Mouse (Mus musculus): ENCODE measurements at regions not wholly inside any gene's neighbourhood (a gene's known extent, or its start where the extent isn't known, plus 50 kb on each side); places are given as distances from the start of the nearest gene placed in this dataset.

DNA sequence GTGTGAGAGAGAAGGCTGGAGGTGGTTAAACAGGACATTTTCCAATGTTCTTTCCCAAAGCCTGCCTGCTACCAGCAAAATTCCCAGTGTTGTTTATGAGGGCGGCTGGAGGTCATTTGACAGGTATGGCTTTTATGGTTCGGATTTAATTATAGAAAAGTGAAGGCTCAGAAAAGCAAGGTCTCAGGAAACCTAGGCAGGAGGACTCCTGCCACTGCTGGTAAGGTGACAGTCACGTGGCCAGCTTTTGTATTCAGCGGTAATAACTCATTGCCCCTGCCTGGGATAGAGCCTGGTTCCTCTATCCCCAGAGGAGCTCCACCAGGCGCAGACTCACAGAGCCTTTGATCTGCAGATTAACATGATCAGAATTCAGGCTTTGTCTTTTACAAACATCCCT is 235.2 kb upstream of the Hnrnpa3 start:
- DNase-seq, result no peak

DNA sequence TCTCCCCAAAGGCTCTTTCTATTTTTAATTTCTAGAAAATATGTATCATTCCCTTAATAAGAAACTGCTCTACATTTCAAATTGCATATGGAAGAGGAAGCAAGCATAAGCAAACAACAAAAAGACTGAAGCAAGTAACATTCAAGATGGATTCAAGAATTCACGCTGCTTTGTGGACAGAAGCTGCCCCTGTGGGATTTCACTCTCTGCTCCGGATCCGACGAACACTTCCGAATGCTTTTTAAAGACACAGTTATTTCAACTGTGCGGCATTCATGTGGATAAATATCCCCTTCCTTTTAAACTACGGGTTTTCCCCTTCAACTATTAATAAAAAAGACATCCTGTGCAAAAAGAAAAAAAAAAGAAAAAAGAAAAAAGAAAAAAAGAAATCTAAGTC is 234.7 kb upstream of the Hnrnpa3 start:
- no peak for DNase-seq

DNA sequence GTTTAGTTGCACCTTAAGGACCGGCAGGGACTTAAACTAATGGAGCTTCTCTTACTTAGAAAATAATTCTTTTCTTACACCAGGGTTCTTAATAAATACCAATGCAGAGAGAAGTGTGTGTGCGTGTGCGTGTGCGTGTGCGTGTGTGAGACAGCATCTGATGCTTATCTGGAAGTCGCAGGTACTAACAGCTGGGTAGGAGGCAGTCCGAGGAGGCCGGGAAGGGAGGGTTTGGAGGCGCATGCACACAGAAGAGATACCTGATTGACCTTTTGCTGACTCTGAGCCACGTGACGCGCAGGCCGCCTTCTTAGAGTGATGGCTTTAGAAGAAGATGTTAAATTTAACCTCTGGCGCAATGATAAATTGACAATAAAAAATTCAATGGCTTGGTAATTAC is 234.2 kb upstream of the Hnrnpa3 start:
- DNase-seq, result no peak

DNA sequence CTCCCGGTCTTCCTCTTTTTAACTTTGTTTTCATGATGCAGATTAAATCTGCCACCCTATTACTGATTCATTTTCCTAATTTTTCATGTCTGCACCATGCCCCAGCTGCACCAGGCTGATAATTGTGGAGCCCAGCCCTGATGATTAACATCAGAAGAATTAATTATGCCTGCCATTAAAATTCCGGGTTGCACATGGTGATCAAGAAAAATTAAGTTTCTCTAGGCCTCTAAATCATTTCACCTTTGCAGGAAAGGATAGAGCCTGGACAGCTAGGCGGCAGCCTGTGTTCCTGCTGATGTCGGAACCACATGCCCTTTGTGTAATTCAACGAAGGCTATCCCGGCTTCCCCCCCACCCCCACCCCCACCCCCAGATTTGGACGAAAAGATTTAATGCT is 233.7 kb upstream of the Hnrnpa3 start:
- no peak for DNase-seq

DNA sequence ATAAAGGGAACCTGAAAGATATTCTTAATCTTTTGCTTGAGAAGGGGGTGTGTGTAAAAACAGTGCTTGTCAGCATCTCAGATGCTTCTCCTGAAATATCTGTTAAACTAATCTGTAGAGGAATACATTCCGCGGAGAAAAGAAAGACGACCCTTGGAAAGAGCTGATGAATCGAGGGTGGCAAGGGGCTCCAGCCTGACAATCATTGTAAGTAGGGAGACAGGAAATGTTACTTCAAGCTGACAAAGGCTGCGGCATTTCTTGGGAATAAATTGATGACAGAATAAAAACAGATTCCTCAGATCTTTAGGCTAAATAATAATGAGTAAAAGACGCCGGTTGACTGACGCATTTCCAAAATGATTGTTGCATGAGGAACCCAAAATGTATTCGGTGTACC is 233.3 kb upstream of the Hnrnpa3 start:
- DNase-seq, result no peak

DNA sequence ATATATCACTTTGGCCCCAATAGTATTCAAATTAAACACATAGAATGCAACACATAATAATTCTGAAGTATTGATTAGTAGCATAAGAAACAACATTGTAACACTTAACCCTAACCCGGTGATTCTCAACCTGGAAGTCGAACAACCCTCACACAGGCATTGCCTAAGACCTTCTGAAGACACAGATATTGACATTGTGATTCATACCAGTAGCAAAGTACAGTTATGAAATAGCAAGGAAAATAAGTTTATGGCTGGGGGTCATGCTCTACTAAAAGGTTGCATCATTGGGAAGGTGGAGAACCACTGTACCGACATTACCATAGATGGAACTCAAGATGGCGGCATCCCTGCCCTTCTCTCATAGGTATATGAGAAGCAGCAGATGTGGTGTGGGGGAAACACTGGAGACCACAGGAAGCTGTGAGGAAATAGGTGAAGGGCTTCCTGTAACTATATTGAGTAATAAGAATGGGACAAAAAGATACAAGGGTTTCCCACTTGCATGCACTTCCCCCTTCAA is 231.1 kb upstream of the Hnrnpa3 start:
- DNase-seq, result no peak

DNA sequence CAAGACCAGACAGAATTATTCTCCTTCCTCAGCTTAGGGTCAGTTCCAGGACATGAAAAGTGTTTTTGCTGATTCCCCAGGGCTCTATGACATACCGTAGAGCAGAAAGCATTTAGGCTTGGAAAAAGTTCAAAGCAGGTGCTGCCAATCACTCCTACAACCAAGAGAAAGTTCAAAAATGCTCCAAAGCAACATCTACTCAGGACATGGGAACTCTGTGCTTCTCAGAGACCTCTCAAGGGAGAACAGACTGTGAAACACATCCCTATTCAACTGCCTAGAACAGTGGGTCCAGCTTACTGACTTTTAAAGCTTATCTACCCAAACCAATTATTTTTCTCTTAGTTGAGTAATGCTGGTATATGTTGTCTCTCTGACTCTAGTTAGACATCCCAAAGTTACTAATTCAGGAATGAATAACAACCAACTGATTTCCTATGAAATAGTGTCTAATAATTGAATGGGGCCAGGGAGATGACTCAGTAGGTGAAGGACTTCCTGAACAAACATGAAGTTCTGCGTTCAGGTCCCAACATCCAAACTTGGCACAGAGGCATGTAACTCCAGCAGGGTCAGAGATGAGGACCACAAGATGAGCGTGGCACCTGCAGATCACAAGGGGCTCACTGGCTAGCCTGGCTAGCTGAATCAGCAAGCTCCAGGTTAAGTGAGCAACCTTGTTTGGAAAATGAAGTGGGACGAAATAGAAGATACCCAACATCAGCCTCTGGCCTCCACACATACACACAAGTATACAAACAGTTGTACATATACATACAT is 228.7 kb upstream of the Hnrnpa3 start:
- no peak for DNase-seq

DNA sequence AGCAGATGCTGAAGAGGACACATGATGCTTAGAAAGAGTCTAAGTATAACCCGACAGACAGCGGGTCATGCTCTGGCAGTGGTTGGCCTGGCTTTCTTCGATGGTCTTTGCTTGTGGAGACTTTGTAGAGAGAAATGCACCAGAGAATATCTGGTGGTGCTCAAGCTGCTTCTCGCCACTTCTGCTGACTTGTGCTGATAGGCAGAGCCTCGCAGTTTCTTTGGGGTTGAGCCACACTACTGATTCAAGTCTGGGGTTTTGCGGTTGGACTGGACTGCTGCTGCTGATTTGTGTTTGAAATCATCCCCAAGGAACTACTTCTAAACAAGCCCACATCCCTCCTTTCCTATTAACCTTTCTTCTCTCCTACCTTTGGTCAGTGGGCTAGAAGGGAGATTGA is 227.1 kb upstream of the Hnrnpa3 start:
- no peak for DNase-seq

DNA sequence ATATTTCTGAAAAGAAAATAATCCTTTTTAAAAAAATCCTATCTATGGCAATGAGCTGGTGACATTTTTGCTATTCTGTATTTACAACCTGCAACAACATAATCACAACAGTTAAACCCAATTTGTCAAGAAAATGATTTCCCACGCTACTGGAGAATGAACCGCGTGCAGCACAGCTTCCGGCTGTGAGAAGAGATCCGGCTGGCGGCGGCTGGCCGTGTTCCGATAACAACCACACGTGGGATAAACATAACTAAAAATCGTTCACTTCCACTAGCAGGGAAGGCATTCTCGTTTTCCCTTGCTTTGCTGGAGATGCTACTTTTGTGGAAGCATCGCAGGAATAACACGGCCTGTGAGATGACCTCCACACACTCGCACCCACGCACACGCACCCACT is 224.5 kb upstream of the Hnrnpa3 start:
- no peak for DNase-seq

DNA sequence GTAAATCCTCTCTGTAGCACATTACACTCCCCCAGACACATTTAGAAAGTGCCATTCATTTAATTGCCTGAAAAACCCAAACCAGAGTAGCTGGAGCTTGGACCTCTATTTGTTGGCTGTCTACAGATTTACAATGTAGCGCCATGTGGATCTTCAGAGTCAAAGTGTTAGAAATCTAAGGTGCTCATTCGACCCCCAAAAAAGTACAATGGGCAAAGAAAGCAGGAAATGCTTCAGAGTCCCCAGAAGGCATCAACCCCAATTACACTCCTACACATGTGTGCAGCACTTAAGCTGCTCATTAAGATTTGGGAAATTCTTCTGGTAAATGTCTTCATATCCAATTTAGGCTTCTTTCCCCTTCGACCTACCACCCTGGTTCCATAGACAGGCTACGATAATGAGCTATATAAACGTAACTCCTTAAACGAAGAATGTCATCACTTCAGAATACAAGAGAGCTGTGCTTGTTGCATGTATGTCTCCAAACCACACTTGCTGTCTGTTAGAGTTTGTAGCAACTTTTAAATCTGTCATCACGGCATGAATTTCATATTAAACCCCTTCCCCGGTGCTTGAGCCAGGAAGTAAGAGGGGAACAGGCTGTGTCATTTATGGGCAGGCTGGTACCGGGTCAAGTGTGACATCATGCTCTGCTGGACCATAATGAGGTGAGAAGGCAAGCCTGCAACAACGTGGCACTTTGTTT is 219.4 kb upstream of the Hnrnpa3 start:
- DNase-seq, result no peak

DNA sequence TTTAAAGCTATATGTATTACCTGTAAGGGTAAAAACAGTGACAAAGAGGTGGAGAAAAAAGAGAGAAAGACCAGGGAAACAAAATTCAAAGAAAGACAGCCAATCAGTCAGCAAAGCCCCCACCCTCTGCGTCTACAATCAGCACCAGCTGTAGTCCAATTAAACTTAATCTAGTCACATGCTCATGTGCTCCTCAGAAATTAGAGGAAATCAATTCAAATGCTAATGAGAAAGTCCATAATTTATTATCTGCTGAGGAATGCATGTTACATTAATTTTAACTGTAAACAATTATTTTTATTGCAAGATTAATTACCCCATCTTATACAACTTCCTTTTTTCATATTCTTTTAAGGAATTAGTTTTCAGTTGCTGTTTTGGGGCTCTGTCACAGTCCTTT is 216.4 kb upstream of the Hnrnpa3 start:
- DNase-seq, result no peak

DNA sequence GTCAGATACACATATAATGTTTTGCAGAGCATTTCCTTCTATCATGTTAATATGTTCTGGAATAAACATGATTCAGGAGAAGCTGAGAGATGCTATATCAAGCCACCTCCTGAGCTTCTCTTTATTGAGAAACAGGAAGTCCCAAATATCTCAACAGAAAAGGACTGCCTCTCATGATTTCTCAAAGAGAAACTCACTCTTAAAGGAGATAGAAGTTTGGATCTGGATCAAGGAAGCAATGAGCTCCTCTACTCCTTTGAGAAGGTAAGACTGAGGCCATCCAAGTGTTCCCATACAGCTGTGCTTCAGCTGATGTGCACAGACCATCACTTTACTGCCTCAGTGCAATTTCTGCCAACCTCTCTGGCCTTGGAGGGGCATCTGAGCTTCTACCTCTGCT is 213.9 kb upstream of the Hnrnpa3 start:
- DNase-seq, result no peak

DNA sequence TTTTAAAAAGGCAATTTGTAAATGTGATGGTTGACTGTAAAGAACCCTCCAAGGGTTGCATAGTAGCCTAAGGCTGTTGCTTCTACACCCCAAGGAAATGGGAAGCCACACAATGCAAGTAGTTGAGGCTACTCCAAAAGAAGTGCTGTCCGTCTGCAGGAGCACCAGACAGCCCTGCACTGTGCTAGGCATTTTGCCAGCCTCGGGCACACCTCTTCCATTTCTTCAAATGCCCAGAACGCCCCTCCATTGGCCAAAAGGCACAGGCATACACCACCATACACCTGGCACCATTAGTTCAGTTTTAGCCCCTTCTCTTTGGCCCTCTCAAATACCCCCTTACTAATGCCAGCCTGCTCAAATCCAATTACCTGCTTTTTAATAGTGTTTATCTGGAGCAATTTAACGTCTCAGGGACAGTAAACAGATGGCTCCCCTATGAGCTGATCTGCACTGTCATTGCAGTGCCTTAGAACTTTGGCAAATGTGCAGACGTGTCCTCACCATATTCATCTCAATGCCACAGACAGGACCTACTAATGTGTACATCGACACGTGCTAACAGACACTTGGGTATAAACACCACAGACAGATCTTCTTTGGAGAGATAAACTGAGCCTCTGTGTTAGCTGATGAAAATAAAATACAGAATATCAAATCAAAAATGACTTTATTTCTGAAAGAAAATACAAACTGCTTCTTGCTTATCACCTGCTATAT is 211.9 kb upstream of the Hnrnpa3 start:
- DNase-seq, result no peak

DNA sequence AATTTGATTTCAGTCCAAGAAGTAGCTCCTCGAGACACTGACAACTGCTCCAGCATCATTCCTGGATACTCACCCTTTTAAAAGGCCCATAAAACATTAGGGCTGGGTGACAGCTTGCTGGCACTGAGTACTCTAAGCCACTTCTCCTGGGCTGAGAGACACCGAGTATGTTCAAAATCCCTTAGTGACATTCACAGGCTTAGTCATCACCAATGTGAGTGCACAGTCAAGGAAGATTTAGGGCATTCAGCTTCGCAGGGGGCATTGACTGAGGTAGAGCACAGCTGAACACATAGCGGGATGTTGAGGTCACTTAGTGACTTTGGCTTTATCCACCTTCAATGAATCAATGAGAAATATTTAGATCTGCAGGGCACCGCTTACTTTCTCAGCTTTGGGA is 210.8 kb upstream of the Hnrnpa3 start:
- no peak for DNase-seq

DNA sequence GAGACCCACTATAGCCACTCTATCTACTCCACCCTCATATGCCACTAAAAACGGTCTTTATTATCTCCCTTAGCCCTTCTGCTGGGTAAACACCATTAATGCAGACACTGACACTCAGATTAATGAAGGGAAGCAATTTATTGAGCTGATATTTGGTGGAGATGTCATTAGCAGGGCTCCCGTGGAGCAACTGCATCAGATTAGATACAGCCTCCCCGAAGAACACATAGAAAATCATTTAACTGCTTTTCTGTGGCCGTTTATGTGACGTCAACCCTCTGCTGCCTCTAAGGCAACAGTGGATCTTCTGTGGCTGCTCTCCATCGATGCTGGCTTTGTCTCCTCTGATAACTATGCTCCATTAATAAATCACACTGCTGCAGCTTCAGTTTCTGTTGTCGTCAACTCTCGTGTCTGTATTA is 207.2 kb upstream of the Hnrnpa3 start:
- DNase-seq, result no peak

DNA sequence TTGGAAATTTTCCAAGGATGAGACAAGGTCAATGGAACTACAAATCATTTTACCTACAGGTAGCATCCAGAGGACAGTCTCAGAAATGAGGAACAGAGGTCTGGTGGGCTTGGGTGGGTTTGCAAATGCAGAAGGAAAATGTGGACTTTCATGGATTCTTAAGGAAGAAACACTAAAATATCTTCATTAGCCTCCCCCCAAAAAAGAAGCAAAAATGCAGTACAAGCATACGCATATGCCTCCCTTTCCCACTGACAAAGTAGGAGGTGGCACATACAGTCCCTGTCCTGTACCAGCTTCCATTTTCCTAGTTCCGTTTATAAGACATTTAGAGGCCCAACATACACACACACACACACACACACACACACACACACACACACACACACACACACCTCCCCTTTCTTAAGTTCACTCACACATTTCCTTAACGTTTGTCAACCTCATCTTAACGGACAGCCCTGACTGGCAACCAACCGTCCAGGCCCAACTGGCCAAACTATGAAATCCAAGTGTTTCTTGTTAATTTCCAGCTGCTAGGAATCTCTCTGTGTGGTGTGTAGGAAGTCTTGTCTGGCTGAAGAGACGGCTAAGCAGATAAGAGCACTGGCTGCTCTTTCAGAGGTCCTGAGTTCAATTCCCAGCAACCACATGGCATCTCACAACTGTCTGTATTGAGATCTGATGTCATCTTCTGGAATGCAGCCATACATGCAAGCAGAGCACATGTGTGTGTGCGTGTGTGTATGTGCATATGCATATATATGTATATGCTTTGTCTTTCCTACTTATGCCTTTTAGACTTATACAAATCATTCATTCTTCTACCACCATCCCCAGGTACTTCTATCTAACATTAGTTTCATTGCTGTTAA is 206.6 kb upstream of the Hnrnpa3 start:
- no peak for DNase-seq

DNA sequence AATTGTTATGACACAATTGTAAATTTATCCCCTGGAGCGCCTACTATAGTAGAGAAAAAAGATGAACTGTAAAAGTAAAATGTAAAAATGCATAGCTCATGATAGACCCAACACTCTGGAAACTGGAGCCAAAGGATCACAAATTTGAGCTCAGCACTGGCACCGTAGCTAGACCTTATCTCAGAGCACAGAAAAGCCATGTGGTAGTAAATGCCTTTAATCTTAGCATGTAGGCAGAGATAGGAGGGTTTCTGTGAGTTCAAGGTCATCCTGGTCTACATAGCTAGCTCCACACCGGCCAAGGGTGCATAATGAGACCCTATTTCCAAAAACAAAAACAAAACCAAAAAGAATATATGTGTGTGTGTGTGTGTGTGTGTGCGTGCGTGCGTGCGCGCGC is 203.6 kb upstream of the Hnrnpa3 start:
- DNase-seq, result no peak

DNA sequence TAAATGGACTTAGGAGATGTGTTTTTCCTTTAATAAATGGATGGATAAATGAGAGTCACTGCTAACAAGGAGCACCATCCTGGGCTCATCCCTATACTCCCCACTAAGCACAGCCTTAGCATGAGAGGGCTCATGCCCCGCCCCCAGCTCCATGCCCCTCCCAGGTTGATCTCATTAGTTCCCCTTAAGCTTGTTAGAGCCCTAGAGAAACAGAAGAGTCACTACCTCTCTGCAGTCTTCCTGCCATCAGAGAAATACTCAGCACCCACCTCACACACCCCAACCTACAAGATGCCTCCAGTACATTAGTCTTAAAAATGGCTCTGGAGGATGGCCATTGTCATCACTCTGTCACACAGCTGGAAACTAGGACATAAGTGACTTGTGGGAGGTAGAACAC is 202.8 kb upstream of the Hnrnpa3 start:
- DNase-seq, result no peak

DNA sequence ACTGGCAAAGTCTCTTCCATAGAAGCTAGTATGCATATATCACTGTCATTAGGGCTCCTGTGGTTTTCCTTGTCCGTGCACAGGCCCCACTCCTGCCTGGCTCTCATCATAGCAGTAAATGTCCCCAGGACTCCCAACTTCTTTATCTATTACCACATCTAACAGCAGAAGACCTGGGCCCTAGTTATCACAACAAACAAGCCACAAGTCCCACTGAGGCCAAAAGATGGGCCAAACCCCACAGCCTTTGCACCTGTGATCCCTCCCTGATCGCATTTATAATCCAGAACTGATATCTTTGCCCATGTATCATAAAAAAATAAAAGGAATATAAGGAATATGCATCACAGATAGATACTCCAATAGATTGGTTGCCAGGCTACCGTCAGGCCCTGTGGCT is 201.6 kb upstream of the Hnrnpa3 start:
- no peak for DNase-seq

DNA sequence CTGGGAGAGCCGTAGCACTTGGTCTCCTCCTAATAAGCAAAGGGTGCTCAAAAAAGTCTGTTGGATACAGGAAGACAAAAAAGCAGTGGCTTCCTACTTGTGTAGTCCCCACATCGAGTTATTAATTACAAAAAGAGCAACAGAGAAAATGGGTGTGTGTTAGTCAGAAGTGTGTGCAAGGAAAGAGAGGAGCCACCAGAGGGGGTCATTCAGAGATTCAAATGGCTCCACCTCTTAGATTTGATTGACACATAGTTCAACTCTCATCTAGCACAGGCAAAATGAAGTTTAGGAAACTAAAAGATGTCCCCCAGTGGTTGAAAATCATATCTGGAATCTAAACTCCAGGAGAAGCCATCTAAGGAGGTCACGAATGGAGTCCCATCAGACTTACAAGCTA is 200.2 kb upstream of the Hnrnpa3 start:
- DNase-seq, result no peak

DNA sequence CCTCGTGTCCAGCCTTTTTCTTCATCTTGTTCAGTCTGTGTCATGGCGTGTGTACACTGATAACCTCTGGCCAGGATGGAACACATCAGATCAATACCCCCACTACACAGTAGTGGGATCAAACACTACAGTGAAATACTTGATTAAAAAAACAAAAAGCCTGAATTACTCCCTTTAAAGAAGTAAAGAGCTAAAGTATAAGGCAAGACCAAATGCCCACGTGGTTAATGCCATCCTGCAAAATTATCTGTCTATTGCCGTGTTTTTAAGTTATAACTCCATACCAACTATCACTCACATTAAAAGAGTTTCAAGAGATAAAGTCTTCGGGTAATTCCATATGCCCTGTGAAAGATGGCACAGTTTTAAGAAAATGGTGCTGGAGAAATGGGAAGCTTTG is 198.6 kb upstream of the Hnrnpa3 start:
- DNase-seq, result no peak

DNA sequence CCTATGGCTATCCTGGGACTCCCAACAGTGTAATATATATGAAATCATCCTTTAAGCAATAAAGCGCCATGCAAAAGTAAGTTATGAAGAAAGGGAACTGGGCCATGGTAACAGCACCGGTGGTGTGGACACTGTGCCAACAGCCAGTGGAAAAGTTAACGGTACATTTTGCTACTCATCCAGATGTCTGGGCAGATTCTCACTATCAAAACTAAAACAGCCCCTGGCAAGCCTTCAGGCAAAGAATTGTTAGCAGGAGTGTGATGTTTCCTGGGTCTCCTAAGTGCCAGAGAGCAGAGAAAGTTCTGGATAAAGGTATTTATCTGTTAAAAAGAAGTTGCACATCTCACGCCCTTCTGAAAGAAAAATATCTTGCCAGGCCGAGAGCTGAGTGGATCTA is 198.0 kb upstream of the Hnrnpa3 start:
- DNase-seq, result no peak

Measured in thymus, postnatal 4 days (tissue).